Mouse (Mus musculus) liver, embryonic 14.5 days (tissue): ENCODE data around the gene Snx6.

Experiments used
- CTCF ChIP-seq: IDR thresholded peaks from 2 replicates; pipeline ENCODE4 v1.5.1; 2016; ENCODE audit warnings: antibody characterized with exemption, low read depth, control low read depth
- EP300 ChIP-seq: IDR thresholded peaks from 2 replicates; pipeline ENCODE4 v1.6.1; 2016; ENCODE audit warnings: antibody characterized with exemption, low read depth

GRCm38 (mm10) chr12:54796516-54797195 is 1.2 kb upstream of the Snx6 start:
- TF ChIP-seq EP300 (no peak), CTCF (no peak)
